Mouse (Mus musculus) thymus, adult 2 months (tissue): ENCODE data around the gene Ddah1.

Experiments used
- CTCF ChIP-seq: fragments of 200-500 bp; IDR thresholded peaks from 2 replicates; pipeline ENCODE4 v1.5.1; 2012; ENCODE audit warnings: mild to moderate bottlenecking, control low read depth, low read length, moderate library complexity, borderline replicate concordance; ENCODE audit not compliant: control insufficient read depth, poor library complexity, insufficient read depth; ENCODE audit errors: extremely low read depth
- POLR2A ChIP-seq: fragments of 200-500 bp; IDR thresholded peaks from 2 replicates; pipeline ENCODE4 v1.6.1; 2012; ENCODE audit warnings: mild to moderate bottlenecking, low read length, control low read depth, moderate library complexity; ENCODE audit not compliant: control insufficient read depth, poor library complexity, insufficient read depth; ENCODE audit errors: extremely low read depth

DNA sequence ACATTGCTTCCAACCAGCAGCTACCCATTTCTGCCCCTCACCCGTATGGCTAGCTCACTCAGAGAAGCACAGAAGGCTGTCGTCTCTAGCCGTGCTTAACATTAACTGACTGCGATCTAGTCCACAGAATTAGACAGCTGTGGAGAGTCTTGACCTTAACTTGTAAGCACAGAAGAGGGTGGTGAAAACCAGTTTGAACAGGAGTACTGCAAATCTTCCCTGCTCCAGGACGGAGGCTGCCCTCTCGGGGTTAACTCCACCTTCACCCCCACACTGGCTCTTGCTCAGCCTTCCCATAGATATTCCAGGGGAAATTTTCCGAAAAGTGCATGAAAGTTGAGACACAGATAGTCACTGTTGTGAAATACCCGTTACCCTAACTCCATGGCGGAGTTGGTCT lies 14.9 kb downstream of the Ddah1 start:
- TF ChIP-seq POLR2A (no peak), CTCF (no peak)
